Mouse (Mus musculus): Measurements from ENCODE around the gene Gjb2.
"Not testable (repeated sequence)": the region's sequence is repeated elsewhere in the genome, so short reads cannot be mapped to it uniquely, and the experiment has no call there.

Gene Gjb2

DNA sequence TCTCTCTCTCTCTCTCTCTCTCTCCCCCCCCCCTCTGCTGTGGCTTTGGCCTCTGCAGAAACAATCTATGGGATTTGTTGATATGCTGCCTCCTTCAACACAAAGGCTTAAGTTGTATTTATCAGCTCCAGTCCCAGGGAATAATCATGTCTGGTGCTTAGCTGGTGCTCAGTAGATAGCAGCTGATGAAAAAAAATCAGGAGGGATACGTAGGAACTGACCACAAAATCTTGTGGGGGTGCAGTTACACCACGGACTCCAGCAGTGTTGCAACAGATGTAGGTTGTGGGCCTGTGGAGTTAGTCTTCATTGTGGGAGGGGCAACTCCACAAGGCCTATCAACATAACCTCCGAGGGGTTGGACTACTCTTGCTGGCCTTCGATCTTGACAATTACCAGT lies 8.6 kb downstream of the Gjb2 start:
- H3K27me3 ChIP-seq (ENCODE audit: control insufficient read depth, insufficient read depth, low read length, poor library complexity, severe bottlenecking) = no peaks in the 10 kb centered on the region

DNA sequence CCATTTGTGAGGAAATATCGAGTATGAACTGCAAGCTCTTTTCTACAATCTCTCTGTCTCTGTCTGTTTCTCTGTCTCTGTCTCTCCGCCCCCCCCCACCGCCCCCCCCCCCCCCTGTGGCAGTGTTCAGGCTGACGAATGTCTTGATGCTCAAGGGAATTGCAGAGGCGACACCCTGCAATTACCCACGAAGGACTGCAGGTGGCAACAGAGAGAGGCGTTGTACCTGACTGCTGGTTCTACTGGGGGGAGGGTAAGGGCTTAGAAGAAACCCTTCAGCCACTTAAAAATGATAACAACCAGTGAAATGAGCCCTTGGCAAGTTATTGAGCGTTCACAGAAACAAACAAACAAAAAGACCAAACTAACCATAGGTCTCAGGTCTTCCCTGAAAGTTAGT lies 11.5 kb downstream of the Gjb2 start:
- H3K36me3 ChIP-seq (ENCODE audit: control insufficient read depth, insufficient read depth, low read length, poor library complexity, severe bottlenecking) = no peaks in the 10 kb centered on the region
- peak; percentile 46 for DNase-seq (ENCODE audit: low read depth, low spot score)
- H3K27me3 ChIP-seq (ENCODE audit: control insufficient read depth, insufficient read depth, low read length, poor library complexity, severe bottlenecking) = no peaks in the 10 kb centered on the region; the same call in 1 of the 2 replicates

More for the DNA sequence above, 8.6 kb downstream of the Gjb2 start:
- DNase-seq (ENCODE audit: low read depth, low spot score) = no peak
- H3K36me3 ChIP-seq (ENCODE audit: control insufficient read depth, insufficient read depth, low read length, poor library complexity, severe bottlenecking) = no peaks in the 10 kb centered on the region

DNA sequence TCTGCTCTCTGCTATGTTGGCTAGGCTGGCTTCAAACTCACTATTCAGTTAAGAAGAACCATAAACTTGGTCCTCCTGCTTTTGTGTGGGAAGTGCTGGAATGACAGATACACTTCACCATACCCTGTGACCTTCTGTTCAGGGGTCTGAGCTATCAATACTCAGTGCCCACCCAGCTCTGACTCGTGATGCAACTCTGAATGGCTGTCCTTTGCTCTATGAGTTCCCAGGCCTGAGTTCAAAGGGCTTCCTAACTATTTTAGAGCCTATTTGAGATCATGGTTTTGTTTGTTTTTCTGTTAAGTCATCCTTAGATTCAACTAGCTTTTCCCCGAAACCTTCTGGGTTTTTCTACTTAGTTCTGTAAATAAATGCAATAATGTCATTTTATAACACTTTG lies 14.5 kb downstream of the Gjb2 start:
- Histone ChIP-seq H3K27me3 (ENCODE audit: control insufficient read depth, insufficient read depth, low read length, poor library complexity, severe bottlenecking) (no peaks in the 10 kb centered on the region; the same call in 1 of the 2 replicates), H3K36me3 (ENCODE audit: control insufficient read depth, insufficient read depth, low read length, poor library complexity, severe bottlenecking) (no peaks in the 10 kb centered on the region)
- DNase-seq (ENCODE audit: low read depth, low spot score) = no peak

DNA sequence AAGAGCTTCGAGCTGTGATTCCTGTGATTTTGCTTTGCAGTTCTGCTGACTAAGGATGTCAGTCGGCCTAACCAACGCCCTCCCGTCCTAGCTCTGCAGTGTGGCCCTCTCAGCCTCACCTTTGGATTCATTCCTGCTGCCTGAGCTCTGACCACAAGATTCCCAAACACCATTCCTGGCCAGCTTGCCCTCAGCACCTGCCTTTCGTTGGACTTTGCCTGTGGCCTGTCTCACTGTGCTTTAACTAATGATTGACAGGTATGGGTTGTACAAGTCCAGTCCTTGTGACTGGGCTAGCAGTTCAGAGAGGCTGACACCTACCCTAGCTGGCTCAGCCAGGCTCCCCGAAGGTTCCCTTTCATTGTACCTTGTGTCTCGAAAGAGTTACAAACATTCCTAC lies 15.4 kb downstream of the Gjb2 start:
- no peaks in the 10 kb centered on the region; the same call in 1 of the 2 replicates for H3K27me3 ChIP-seq (ENCODE audit: control insufficient read depth, insufficient read depth, low read length, poor library complexity, severe bottlenecking)
- no peaks in the 10 kb centered on the region for H3K36me3 ChIP-seq (ENCODE audit: control insufficient read depth, insufficient read depth, low read length, poor library complexity, severe bottlenecking)
- DNase-seq (ENCODE audit: low read depth, low spot score) = no peak

DNA sequence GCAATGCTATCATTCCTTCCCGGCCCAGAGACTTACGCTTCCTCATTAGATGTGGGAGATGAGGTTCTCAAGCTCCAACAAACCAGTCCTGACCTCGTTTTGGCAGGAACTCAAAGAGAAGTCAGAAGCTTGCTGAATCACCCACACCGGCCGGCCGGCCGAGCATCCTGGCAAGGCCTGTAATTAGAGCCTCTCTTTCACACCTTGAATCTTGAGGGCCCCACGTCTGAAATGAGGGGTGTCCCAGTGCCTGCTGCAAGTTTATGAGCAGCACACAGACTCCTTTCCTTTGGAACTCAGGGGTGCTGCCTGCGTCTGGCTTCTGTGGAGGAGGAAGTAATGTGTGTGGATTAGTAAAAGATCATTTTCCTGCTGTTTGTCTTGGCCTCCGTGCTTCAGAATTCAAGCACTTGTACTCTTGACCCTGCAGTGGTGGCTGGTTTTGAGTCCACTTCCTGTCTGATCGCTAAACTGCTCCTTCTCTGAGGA lies 20.3 kb downstream of the Gjb2 start:
- DNase-seq (ENCODE audit: low read depth, low spot score) = no peak
- Histone ChIP-seq H3K36me3 (ENCODE audit: control insufficient read depth, insufficient read depth, low read length, poor library complexity, severe bottlenecking) (no peaks in the 10 kb centered on the region), H3K27me3 (ENCODE audit: control insufficient read depth, insufficient read depth, low read length, poor library complexity, severe bottlenecking) (no peaks in the 10 kb centered on the region)

DNA sequence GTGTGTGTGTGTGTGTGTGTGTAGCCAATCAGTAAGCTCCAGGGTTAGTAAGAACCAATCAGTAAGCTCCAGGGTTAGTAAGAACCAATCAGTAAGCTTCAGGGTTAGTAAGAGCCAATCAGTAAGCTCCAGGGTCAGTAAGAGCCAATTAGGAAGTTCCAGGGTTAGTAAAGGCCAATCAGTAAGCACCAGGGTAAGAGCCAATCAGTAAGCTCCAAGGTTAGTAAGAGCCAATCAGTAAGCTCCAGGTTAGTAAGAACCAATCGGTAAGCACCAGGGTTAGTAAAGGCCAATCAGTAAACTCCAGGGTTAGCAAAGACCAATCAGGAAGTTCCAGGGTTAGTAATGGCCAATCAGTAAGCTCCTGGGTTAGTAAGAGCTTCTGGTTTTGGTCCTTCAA lies 21.6 kb downstream of the Gjb2 start:
- Histone ChIP-seq H3K36me3 (ENCODE audit: control insufficient read depth, insufficient read depth, low read length, poor library complexity, severe bottlenecking) (no peaks in the 10 kb centered on the region), H3K27me3 (ENCODE audit: control insufficient read depth, insufficient read depth, low read length, poor library complexity, severe bottlenecking) (no peaks in the 10 kb centered on the region)
- no peak for DNase-seq (ENCODE audit: low read depth, low spot score)

DNA sequence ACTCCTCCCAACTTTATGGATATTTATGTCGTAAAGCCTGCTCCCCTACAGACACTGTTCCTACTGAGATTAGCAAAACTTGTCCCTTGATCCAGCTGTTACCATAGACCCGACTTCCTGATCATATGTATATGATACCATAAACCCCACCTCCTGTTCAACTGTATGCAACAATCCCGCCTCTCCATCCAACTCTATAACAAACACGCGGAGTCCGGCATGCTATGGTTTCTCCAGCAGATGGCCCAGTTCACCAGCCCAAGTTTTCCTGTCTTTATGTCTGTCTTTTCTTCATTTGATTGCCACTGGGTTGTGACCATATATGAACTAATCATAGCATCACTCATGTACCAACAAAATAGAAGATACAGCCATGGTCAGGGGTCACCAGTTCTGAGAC lies 29.0 kb downstream of the Gjb2 start:
- no peak for DNase-seq (ENCODE audit: low read depth, low spot score)
- Histone ChIP-seq H3K36me3 (ENCODE audit: control insufficient read depth, insufficient read depth, low read length, poor library complexity, severe bottlenecking) (no peaks in the 10 kb centered on the region), H3K27me3 (ENCODE audit: control insufficient read depth, insufficient read depth, low read length, poor library complexity, severe bottlenecking) (no peaks in the 10 kb centered on the region)

DNA sequence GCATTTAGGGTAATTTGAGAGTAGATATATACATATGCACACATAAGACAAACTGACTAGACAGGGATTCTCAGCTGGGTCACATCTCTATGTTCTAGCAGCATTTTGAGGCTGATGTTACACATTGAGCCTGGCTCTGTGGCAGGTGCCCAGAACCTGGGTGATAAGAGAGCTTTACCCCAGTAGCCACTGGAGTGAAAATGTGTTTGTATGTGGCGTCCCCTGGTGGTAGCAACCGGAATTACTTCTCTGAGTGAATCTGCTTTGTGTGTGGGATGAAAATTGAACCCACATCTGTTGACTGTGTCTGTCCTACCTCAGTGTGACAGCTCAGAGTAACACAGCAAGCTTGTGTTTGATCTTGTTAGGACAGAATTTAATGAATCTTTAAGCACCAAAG lies 34.6 kb downstream of the Gjb2 start:
- peak; percentile 45 for DNase-seq (ENCODE audit: low read depth, low spot score)
- not testable (repeated sequence) for H3K36me3 ChIP-seq (ENCODE audit: control insufficient read depth, insufficient read depth, low read length, poor library complexity, severe bottlenecking); H3K27me3 ChIP-seq (ENCODE audit: control insufficient read depth, insufficient read depth, low read length, poor library complexity, severe bottlenecking)

DNA sequence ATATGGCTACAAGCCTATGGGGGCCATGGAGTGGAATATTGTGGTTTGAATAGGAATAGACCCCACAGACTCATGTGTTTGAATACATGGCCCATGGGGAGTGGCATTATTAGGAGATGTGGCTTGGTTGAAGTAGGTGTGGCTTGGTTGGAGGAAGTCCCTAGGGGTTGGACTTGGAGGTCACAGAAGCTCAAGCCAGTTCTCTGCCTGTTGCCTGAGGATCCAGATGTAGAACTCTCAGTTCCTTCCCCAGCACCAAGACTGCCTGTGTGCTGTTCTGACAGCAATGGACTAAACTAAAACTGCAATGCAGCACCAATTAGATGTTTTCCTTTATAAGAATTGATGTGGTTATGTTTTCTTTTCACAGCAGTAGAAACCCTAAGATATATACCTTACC lies 38.4 kb downstream of the Gjb2 start:
- H3K36me3 ChIP-seq (ENCODE audit: control insufficient read depth, insufficient read depth, low read length, poor library complexity, severe bottlenecking) = no peaks in the 10 kb centered on the region
- no peak for DNase-seq (ENCODE audit: low read depth, low spot score)
- no peaks in the 10 kb centered on the region; the same call in 1 of the 2 replicates for H3K27me3 ChIP-seq (ENCODE audit: control insufficient read depth, insufficient read depth, low read length, poor library complexity, severe bottlenecking)

DNA sequence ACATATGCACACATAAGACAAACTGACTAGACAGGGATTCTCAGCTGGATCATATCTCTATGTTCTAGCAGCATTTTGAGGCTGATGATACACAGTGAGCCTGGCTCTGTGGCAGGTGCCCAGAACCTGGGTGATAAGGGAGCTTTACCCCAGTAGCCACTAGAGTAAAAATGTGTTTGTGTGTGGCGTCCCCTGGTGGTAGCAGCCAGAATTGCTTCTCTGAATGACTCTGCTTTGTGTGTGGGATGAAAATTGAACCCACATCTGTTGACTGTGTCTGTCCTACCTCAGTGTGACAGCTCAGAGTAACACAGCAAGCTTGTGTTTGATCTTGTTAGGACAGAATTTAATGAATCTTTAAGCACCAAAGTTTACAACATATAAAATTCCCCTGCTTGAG lies 44.5 kb downstream of the Gjb2 start:
- H3K27me3 ChIP-seq (ENCODE audit: control insufficient read depth, insufficient read depth, low read length, poor library complexity, severe bottlenecking); H3K36me3 ChIP-seq (ENCODE audit: control insufficient read depth, insufficient read depth, low read length, poor library complexity, severe bottlenecking): not testable (repeated sequence)
- peak; percentile 54 for DNase-seq (ENCODE audit: low read depth, low spot score)

DNA sequence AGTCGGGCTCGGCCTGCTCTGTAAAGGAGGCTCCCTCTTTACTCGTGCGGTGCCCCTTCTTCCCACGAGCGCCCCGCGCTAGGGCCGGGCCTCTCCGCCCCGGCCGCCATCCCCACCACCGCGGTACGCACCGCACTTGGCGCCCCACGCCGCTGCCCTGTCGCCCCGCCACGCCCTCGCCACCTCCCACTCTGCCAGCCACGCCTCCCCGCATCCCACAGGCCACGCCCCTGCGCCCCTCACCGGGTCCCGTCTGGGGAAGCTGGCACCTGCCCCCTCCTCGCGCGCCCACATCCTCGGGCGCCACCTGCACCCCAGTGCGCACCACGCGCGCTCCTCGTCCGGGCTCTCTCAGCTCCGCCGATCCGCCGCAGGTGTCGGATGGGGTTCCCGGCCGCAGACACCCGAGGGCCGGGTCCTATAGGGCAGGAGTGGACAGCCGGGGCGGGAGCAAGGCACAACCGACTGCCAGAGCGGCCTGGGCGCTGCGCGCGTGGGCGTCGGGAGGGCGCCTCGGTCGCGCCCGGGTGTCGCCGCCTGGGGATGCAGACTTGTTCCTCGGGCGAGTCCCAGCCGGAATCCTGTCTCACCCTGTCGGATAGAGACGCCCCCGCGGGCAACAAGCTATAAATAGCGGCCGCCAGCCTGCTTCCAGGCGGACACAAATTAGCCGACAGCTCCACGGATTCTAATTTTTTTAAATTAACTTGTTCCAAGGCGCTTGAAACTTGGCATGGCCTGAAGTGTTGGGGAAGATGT lies 46.8 kb downstream of the Gjb2 start, which contains the start of gene Gja3:
TSS of gene Gja3 (minus strand) at position 538 of the 759 bp plus-strand sequence.
- Histone ChIP-seq H3K36me3 (ENCODE audit: control insufficient read depth, insufficient read depth, low read length, poor library complexity, severe bottlenecking) (no peaks in the 10 kb centered on the region), H3K27me3 (ENCODE audit: control insufficient read depth, insufficient read depth, low read length, poor library complexity, severe bottlenecking) (no peaks in the 10 kb centered on the region; the same call in 1 of the 2 replicates)
- no peak for DNase-seq (ENCODE audit: low read depth, low spot score)

DNA sequence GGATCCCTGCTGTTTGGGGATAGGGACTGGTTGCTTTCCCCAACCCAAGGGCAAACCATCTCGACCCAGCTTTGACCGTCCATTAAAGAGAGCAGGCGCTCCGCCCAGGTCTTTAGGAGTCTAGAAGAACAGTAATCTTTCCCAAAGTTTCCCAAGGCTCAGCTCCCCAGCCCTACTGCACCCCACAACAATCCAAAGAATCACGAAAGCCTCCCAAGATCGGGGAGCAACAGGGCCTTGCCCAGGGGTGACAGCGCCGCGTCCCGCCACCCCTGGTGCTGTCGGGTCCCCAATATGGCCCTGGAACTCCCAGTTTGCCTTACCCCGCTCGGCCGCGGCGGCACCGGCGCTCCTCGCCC lies 47.3 kb downstream of the Gjb2 start:
- DNase-seq (ENCODE audit: low read depth, low spot score) = no peak
- no peaks in the 10 kb centered on the region for H3K36me3 ChIP-seq (ENCODE audit: control insufficient read depth, insufficient read depth, low read length, poor library complexity, severe bottlenecking)
- H3K27me3 ChIP-seq (ENCODE audit: control insufficient read depth, insufficient read depth, low read length, poor library complexity, severe bottlenecking) = no peaks in the 10 kb centered on the region; the same call in 1 of the 2 replicates

DNA sequence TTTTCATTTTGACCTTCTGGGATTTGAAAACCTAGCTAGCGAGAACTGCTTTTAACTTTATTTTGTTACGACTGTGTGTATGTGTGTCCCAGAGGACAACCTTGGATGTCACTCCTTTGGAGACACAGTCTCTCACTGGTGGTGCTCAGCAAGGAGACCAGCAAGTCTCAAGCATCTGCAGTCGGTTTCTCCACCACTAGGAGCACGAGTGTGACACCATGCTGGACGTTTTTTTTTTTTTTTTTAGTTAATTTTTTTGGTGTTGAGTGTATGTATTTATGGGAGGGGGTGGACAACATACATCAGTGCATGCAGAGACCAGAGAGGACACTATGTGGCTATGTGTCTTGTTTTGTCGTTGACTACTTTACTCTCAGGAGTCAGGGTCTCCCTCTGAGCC lies 51.8 kb downstream of the Gjb2 start:
- Histone ChIP-seq H3K36me3 (ENCODE audit: control insufficient read depth, insufficient read depth, low read length, poor library complexity, severe bottlenecking) (no peaks in the 10 kb centered on the region), H3K27me3 (ENCODE audit: control insufficient read depth, insufficient read depth, low read length, poor library complexity, severe bottlenecking) (no peaks in the 10 kb centered on the region; the same call in 1 of the 2 replicates)
- no peak for DNase-seq (ENCODE audit: low read depth, low spot score)
